Mouse (Mus musculus) kidney, adult 10 weeks (tissue): ENCODE data around the gene Hax1. TPM values are rescaled to one million over a fixed set of nuclear protein-coding genes. Genes with fewer than 3 reads are reported as not detected.

Source experiments
- polyA plus RNA-seq: library from polyadenylated mRNA; stranded (reverse); fragments of 350-450 nt; fragmentation: Illumina TruSeq; extraction: RNeasy Lipid Tissue Mini Kit (QIAGEN cat#74804); gene quantifications from one replicate; pipeline ENCODE4 v1.2.3, GENCODE M21; 2014; ENCODE audit warnings: low read depth, low replicate concordance

The Hax1 gene
- 123 TPM for polyA plus RNA-seq

GRCm38 (mm10) chr3:89998612-89999054 is at the start of gene Hax1:
TSS of gene Hax1 (minus strand) at chr3:89998780.

GRCm38 (mm10) chr3:89963221-89963763 is 35.3 kb downstream of the Hax1 start, which contains the start of gene Atp8b2:
TSS of gene Atp8b2 (minus strand) at chr3:89963508.

Other genes starting within 250 kb of the Hax1 start
- 0.36 TPM for gene Chrnb2, start 234.1 kb downstream of the Hax1 start, polyA plus RNA-seq
- 73.6 TPM for gene Ube2q1, start 225.2 kb downstream of the Hax1 start, polyA plus RNA-seq
- 7.2 TPM for gene She, start 167.4 kb downstream of the Hax1 start, polyA plus RNA-seq
- 1.5 TPM for gene Il6ra, start 85.6 kb downstream of the Hax1 start, polyA plus RNA-seq
- gene Atp8b2, start 35.3 kb downstream of the Hax1 start, polyA plus RNA-seq = 5.3 TPM
- 116 TPM for gene 4933434E20Rik, start 52.9 kb upstream of the Hax1 start, polyA plus RNA-seq
- 76.3 TPM for gene Ubap2l, start 53.8 kb upstream of the Hax1 start, polyA plus RNA-seq
- gene Tpm3, start 73.9 kb upstream of the Hax1 start, polyA plus RNA-seq = 118 TPM
- 0.12 TPM for gene Nup210l, start 105.4 kb upstream of the Hax1 start, polyA plus RNA-seq
- gene Rps27, start 214.9 kb upstream of the Hax1 start, polyA plus RNA-seq = 1,276 TPM
- gene Rab13, start 214.9 kb upstream of the Hax1 start, polyA plus RNA-seq = 6.3 TPM
- 143 TPM for gene Jtb, start 232.8 kb upstream of the Hax1 start, polyA plus RNA-seq
- gene Creb3l4, start 244.7 kb upstream of the Hax1 start, polyA plus RNA-seq = 0.32 TPM
- 60.1 TPM for gene Slc39a1, start 249.4 kb upstream of the Hax1 start, polyA plus RNA-seq